Mouse (Mus musculus) ES-Bruce4 (cell line): ENCODE data around the gene Mapk8ip2. TPM values are rescaled to one million over a fixed set of nuclear protein-coding genes. Genes with fewer than 3 reads are reported as not detected.

Experiments
- H3K27ac ChIP-seq: 2 replicates; pipeline ENCODE4 v1.5.1; 2012; ENCODE audit warnings: low read length, inconsistent platforms; ENCODE audit not compliant: insufficient read depth
- H3K27me3 ChIP-seq: 2 replicates; pipeline ENCODE4 v1.6.1; 2012; ENCODE audit warnings: mild to moderate bottlenecking, low read length, inconsistent platforms; ENCODE audit not compliant: control insufficient read depth, poor library complexity, insufficient read depth, severe bottlenecking
- H3K36me3 ChIP-seq: 2 replicates; pipeline ENCODE4 v1.6.1; 2012; ENCODE audit warnings: inconsistent platforms, mild to moderate bottlenecking, low read length, moderate library complexity; ENCODE audit not compliant: control insufficient read depth, poor library complexity, insufficient read depth, severe bottlenecking
- H3K4me1 ChIP-seq: one replicate; pipeline ENCODE4 v1.8.1; 2011; ENCODE audit warnings: low read length; ENCODE audit not compliant: control insufficient read depth, insufficient read depth
- H3K4me3 ChIP-seq: 2 replicates; pipeline ENCODE4 v1.5.1; 2011; ENCODE audit warnings: low read depth, mild to moderate bottlenecking, low read length
- H3K9ac ChIP-seq: 2 replicates; pipeline ENCODE4 v1.6.1; 2012; ENCODE audit warnings: low read depth, mild to moderate bottlenecking, inconsistent platforms; ENCODE audit not compliant: poor library complexity, severe bottlenecking
- H3K9me3 ChIP-seq: replicated peaks from 2 replicates; pipeline ENCODE4 v1.6.1; 2012; ENCODE audit warnings: mild to moderate bottlenecking, low read length, inconsistent platforms; ENCODE audit not compliant: control insufficient read depth, poor library complexity, insufficient read depth, severe bottlenecking
- CTCF ChIP-seq: IDR thresholded peaks from one replicate; pipeline ENCODE4 v1.8.1; 2011; ENCODE audit warnings: low read depth, low read length
- EP300 ChIP-seq: IDR thresholded peaks from 2 replicates; pipeline ENCODE4 v1.6.1; 2011; ENCODE audit warnings: low read depth, low read length; ENCODE audit not compliant: insufficient read depth
- POLR2A ChIP-seq: IDR thresholded peaks from one replicate; pipeline ENCODE4 v1.8.1; 2011; ENCODE audit warnings: low read length; ENCODE audit not compliant: insufficient read depth
- polyA plus RNA-seq: library from polyadenylated mRNA; stranded (reverse); fragments of >200 nt; gene quantifications from 2 replicates; pipeline ENCODE4 v1.2.4, GENCODE M21; 2011; ENCODE audit warnings: low read depth; ENCODE audit not compliant: missing spikeins, insufficient read depth, insufficient read length

Gene Mapk8ip2
- polyA plus RNA-seq, 1 experiment: 4.2 TPM

GRCm38 (mm10) chr15:89458942-89459341 lies 5.2 kb downstream of the Mapk8ip2 start:
- Histone ChIP-seq H3K36me3 (no peaks in the 10 kb centered on the region), H3K4me1 (peaks cover 2% of the 10 kb centered on the region)
- TF ChIP-seq CTCF: no peak
- no peak for TF ChIP-seq EP300
- no peak for TF ChIP-seq POLR2A

GRCm38 (mm10) chr15:89459821-89460220 lies 6.1 kb downstream of the Mapk8ip2 start:
- Histone ChIP-seq H3K4me1 (peaks cover 2% of the 10 kb centered on the region), H3K36me3 (no peaks in the 10 kb centered on the region), H3K27me3 (no peaks in the 10 kb centered on the region), H3K9ac (no peak overlapping the region), H3K4me3 (no peak overlapping the region), H3K27ac (no peak overlapping the region), H3K9me3 (no peaks in the 10 kb centered on the region)
- TF ChIP-seq CTCF: no peak
- no peak for TF ChIP-seq POLR2A
- no peak for TF ChIP-seq EP300

More at GRCm38 (mm10) chr15:89458942-89459341, 5.2 kb downstream of the Mapk8ip2 start:
- Histone ChIP-seq H3K27me3 (no peaks in the 10 kb centered on the region), H3K4me3 (no peak overlapping the region), H3K9ac (no peak overlapping the region), H3K27ac (no peak overlapping the region), H3K9me3 (no peaks in the 10 kb centered on the region)

GRCm38 (mm10) chr15:89460298-89460697 lies 6.6 kb downstream of the Mapk8ip2 start:
- TF ChIP-seq CTCF (no peak), EP300 (no peak), POLR2A (no peak)
- H3K36me3 ChIP-seq: no peaks in the 10 kb centered on the region
- H3K27ac ChIP-seq: no peak overlapping the region
- no peaks in the 10 kb centered on the region for H3K4me1 ChIP-seq
- H3K9ac ChIP-seq: no peak overlapping the region
- no peak overlapping the region for H3K4me3 ChIP-seq
- no peaks in the 10 kb centered on the region for H3K9me3 ChIP-seq
- H3K27me3 ChIP-seq: no peaks in the 10 kb centered on the region

- Histone ChIP-seq H3K4me1 (no peaks in the 10 kb centered on the region), H3K4me3 (no peak overlapping the region), H3K9ac (no peak overlapping the region), H3K27me3 (no peaks in the 10 kb centered on the region), H3K36me3 (no peaks in the 10 kb centered on the region), H3K27ac (no peak overlapping the region), H3K9me3 (no peaks in the 10 kb centered on the region)
- no peak for TF ChIP-seq POLR2A
- no peak for TF ChIP-seq EP300
- TF ChIP-seq CTCF: no peak
Measured at GRCm38 (mm10) chr15:89461321-89461720, 7.6 kb downstream of the Mapk8ip2 start.

GRCm38 (mm10) chr15:89462176-89462575 lies 8.5 kb downstream of the Mapk8ip2 start:
- H3K4me3 ChIP-seq: no peak overlapping the region
- no peaks in the 10 kb centered on the region for H3K27me3 ChIP-seq
- TF ChIP-seq EP300: no peak
- no peak for TF ChIP-seq CTCF
- no peak for TF ChIP-seq POLR2A
- H3K27ac ChIP-seq: no peak overlapping the region
- H3K36me3 ChIP-seq: no peaks in the 10 kb centered on the region
- no peaks in the 10 kb centered on the region for H3K9me3 ChIP-seq
- H3K9ac ChIP-seq: no peak overlapping the region
- no peaks in the 10 kb centered on the region for H3K4me1 ChIP-seq

GRCm38 (mm10) chr15:89463334-89464235 lies 9.9 kb downstream of the Mapk8ip2 start:
- Histone ChIP-seq H3K9me3 (no peaks in the 10 kb centered on the region), H3K27ac (no peak overlapping the region), H3K9ac (no peak overlapping the region), H3K27me3 (no peaks in the 10 kb centered on the region), H3K4me3 (no peak overlapping the region), H3K36me3 (no peaks in the 10 kb centered on the region), H3K4me1 (no peaks in the 10 kb centered on the region)
- TF ChIP-seq CTCF: peak; percentile 64
- TF ChIP-seq POLR2A: peak; percentile 44
- no peak for TF ChIP-seq EP300
